Mouse (Mus musculus): Measurements from ENCODE around the gene Irx4. TPM values are rescaled to one million over a fixed set of nuclear protein-coding genes. Genes with fewer than 3 reads are reported as not detected.

Irx4 gene
- not detected for polyA plus RNA-seq (2017; shearing (Covaris generic))

DNA sequence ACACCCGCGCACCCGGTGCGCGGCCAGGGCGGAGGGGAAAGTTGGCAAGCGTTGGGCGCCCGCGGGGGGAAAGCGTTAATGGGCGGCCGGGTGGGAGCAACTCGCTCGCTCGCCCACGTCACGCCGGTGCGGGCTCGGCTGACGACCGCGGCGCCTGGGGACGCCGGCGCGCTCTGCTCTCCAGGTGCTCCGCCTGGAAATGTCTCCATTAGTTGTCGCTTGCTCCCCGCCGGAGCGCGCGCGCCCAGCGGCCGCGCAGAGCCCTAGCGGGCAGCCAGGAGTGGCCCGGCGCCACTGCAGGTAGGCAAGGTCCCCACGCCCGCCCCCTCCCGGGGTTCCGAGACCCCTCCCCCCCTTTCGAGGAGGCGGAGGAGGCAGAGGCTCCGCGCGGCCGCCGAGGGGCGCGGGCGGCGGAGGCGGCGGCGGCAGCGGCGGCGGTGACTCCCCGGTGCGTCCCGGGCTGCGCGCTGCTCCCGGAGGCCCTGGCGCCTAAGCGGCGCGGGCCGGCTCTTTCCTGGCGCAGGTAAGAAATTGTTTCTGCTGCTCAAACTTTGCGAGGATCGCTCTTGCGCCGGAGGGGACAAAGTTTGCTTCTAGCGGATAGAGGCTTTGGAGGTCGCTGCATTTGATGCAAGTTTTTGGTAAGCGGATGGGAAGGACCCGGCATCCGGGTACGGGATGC, at the start of gene Irx4:
TSS of gene Irx4 (plus strand) at position 126 of the 682 bp plus-strand sequence.
- no peak for ATAC-seq

DNA sequence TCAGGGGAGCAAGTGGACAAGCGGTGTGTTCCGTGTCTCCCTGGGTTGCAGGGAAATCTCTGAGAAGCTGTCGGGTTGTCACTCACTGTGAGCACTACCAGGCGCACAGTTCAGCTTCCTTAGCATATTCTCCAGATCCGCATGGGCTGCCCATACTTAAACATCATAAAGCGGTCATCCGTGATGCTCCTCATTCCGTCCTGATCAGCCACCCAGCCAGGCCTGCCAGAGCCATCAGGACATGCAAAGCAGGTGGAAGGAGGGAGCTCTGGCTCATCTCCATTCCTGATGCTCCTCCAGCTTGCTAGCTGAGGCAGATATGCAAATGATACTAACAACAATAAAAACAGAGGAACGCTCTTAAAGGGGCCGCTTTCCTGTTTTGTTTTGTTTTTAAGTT, 46.0 kb upstream of the Irx4 start:
- no peak for ATAC-seq

DNA sequence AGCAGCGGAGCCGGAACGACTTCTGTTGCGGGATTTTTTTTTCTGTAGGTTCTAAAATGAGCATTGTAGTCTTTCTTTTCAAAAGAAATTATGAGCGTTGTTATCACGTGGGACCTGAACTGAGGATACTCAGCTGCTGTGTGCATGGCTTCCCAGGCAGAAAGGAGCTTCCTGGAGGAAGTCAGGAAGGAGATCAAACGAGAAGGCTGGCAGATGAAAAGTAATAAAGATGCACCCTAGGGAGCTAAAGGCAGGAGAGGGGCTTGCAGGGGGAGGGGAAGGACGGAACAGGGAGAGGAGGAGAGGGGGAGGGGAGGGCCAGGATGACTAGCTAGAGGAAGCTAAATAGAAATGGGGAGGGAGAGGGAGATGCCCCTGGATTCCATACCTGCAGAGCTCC, 23.8 kb upstream of the Irx4 start:
- ATAC-seq: no peak

DNA sequence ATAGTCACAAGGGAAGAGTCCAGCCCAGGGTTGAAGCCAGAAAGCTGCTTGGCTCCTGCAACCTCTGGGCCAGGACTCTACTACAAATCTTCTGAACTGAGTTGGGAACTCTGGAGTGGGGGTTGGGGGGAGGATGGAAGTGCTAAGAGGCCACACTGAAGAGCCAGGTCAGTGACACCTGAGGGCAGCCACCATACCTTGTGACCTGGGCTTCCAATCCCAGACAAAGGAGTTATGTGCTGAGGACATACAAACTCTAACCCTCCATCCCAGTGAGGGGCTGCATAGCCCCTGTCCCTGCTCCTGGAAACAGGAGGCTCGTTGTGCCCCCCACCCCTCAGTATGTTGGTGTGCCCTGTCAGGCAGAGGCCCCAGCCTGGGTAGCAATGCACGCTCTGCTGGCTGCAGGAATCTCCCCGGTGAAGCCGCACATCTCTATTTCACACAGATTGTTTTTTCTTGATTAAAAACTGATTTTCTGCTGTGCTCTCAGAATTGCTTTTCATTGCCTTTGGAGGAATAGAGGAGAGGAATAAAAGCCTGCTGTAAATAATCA, 21.0 kb upstream of the Irx4 start:
- ATAC-seq: no peak

DNA sequence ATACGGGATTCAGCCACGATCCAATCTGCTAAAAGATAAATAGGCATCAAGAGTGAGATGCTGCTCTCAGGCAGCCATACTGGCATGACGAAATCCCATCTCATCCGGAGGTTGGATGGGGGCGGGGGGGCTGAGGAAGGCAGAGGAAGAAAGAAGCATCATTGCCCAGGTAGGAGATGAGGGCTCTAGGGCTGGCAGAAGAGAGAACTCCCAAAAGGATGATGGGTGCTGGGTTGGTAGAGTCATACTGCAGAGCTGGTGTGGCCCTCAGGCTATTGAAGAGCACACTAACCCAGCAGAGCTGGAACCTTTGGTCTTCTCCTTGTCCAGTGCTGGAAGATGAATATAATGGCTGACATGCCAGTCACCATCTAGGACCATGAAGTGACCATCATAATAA, 17.7 kb upstream of the Irx4 start:
- ATAC-seq: no peak

GRCm38 (mm10) chr13:73246961-73247360, 13.3 kb upstream of the Irx4 start:
- no peak for ATAC-seq

DNA sequence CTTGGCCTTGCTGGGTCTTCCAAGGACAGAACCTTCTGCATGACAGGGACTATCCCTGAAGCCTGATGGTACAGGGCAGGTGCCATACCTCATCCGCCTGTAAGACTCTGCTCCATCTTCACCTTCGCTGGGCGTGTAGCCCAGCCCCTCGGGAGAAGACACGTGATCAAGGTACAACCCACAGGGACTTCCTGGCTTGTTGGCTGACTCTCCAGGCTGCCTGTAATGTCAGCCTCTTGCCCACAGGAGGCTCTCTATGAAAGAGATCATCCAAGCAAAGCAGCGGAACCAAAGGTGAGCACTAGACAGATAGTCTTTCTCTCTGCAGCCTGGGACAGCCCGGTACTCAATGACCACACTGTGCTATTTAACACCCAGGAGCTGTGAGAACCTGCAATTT, 9.1 kb upstream of the Irx4 start:
- ATAC-seq: no peak

- no peak for ATAC-seq
These were observed 8.3 kb upstream of the Irx4 start for GRCm38 (mm10) chr13:73252022-73252421.

GRCm38 (mm10) chr13:73258415-73258814, 1.9 kb upstream of the Irx4 start:
- no peak for ATAC-seq

DNA sequence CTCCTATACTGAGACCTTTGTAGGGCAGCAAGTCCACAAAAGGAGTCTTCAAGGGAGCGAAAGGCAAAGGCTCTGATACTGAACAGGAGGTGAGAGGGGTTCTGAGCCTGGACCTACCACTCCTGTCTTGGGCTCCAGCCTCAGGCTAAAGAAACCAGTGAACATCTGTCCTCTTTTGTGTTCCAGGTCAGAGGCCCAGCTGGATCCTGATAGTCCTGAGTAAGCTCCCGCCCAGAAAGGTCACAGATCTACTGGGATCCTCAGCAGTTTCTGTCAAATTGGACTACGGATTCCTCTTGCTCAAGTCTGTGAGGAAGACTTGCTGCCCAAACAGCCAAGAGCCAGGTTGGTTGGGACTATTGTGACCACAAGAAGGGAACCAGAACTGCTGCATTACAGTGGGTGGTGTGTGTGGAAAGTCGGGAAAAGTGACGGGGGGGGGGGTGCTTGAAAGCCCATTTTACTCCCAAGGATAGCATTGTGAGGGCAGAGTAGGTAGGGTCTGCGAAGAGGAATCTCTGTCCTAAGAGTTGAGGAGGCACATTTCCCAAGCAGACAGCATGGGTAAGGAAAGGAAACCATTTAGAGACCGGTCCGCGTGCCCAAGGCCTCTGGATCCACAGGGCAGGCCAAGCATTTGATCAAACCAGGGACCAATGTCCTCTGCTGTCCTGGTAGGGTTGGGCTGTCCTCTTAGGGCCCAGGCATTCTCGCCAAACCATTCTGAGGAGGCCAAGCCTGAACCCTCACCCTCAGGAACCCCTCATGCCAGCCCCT, 514 bp upstream of the Irx4 start:
- ATAC-seq: no peak

DNA sequence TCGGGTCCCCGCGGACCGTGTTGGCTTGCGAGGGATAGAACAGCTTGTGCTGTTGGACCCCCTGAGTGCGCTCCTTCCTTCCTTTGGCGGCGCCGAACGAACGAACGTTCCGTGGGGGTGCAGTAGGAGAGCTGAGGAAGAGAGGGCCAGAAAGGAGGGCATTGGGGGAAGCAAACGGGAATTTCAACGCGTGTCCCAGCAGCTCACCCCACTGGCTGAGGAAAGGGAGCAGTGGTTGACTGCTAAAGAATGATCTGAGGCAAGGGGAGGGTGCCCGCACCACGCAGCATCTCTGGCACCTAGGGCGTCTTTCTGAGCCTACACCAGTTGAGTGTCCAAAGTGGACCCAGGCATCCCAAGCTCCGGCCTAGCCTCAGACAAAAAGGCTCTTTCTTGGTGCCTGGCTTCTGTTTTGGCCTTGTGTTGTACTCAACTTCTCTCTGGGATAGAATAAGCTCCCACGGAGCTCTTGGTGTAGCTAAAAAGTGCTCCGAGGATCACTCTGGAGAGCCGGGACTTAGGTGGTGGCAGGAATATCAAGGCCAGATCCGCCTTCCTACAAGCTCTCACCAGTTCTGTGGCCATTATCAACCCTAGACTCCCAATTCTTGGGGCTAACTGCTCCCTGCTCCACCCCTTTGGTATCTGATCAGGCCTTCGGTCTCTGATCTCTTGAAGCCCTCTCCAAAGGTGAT, 904 bp downstream of the Irx4 start:
- ATAC-seq: no peak

DNA sequence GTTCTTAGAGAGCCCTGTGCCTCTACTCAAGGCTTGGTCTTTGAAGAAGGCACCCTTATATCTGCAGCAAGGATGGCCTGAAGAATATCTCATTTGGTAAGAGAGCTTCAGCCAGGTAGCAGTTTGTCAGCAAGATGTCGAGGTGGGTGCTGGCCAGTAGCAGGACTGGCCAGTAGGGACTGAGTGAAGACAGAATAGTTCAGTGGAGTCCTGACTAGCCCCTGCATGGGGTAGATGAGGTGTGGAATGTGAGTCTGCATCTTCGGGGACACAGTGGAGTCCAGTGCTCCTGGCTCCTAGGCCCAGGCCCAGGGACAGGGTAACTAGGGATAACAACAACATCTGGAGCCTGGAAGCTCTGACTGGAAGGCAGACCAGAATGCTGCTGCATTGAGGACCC, 1.6 kb downstream of the Irx4 start:
- no peak for ATAC-seq

GRCm38 (mm10) chr13:73262336-73263127, 2.3 kb downstream of the Irx4 start:
- no peak for ATAC-seq

DNA sequence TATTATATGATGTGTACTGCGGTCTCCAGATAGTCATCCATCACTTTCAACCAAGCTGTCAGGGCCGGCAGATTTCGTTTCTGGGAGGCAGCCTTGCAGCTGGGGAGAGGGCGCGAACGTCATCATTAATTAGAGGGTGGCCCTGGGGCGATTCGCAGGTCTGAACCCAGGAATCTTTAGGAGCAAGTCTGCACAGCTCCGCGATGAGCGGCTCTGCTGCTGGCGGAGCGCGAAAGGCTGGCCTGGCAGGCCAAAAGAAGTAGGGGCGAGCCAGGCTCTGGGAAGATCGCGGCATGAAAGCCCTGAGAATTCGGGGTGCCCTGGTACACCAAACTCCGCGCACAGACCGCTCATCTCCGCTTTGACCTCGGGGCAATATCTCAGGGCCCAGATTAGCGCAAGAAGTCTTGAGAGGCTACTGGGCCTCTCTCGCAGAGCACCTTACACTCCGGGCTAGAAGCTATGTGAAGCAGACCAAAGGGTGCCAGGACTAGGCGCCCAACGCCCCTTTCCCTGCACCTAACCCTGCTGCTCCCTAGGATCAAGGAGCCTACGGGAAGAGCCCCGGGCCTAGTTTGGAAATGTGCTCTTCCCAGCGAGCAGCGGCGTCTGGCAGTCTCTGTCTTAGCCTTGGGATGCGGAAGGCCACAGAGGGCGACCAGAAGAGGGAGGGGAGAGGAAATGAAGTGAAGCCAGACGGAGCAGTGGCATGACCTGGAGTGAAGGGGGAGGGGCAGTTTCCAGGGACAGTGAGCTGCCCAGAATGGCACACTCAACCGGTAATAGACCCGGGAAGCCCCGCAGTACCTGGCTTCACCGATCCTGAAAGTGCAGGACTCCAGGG, 3.1 kb downstream of the Irx4 start:
- no peak for ATAC-seq

- ATAC-seq: no peak
These were observed 4.0 kb downstream of the Irx4 start for GRCm38 (mm10) chr13:73264166-73264735.

- ATAC-seq: no peak
These were observed 4.6 kb downstream of the Irx4 start for GRCm38 (mm10) chr13:73264831-73265230.

DNA sequence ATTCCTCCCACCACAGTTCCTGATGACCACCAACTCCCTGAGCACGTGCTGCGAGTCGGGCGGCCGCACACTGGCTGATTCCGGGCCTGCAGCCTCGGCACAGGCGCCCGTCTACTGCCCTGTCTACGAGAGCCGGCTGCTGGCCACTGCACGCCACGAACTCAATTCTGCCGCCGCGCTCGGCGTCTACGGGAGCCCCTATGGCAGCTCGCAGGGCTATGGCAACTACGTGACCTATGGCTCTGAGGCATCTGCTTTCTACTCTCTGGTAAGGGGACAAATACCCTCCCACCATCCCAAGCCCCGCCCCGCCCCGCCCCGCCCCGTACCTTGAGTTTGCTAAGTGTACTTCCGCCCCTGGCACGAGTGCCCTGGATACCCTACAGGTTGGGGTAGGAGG, 5.2 kb downstream of the Irx4 start:
- ATAC-seq: no peak

GRCm38 (mm10) chr13:73267551-73267950, 7.3 kb downstream of the Irx4 start:
- ATAC-seq: no peak

DNA sequence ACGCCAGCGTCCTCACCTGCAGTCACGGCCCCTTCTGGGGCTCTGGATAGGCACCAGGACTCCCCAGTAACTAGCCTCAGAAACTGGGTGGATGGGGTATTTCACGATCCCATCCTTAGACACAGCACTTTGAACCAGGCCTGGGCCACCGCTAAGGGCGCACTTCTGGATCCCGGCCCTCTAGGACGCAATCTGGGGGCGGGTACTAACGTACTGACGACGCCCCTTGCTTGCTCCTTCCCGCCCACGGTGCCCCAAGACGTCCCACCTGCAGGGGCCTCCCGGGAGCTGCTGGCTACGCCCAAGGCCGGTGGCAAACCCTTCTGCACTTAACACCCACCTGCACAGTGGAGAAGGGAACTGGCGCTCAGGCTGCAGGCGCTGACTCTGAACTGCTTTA, 8.4 kb downstream of the Irx4 start:
- no peak for ATAC-seq

- no peak for ATAC-seq
These were observed 9.0 kb downstream of the Irx4 start for GRCm38 (mm10) chr13:73269251-73269650.

GRCm38 (mm10) chr13:73269891-73270290, 9.6 kb downstream of the Irx4 start:
- ATAC-seq: no peak

All from activated CD4-positive, CD25-positive, alpha-beta regulatory T cell, adult 4 months (primary cell).